Mouse (Mus musculus): Measurements from ENCODE around the gene Slc3a2.
"Not testable (repeated sequence)": the region's sequence is repeated elsewhere in the genome, so short reads cannot be mapped to it uniquely, and the experiment has no call there.

Slc3a2 gene

GRCm38 (mm10) chr19:8722907-8723573 lies at the start of gene Slc3a2:
Slc3a2 (minus strand) TSS chr19:8723369.
- DNase-seq (ENCODE audit: low spot score in 2 of 2) = peak; percentile 97 to 98

GRCm38 (mm10) chr19:8770567-8771270 lies 47.5 kb upstream of the Slc3a2 start, which contains the start of gene Tmem223:
Tmem223 (plus strand) TSS chr19:8770996.
- peak; percentile 79 to 84 for DNase-seq (ENCODE audit: low spot score in 2 of 2)

DNA sequence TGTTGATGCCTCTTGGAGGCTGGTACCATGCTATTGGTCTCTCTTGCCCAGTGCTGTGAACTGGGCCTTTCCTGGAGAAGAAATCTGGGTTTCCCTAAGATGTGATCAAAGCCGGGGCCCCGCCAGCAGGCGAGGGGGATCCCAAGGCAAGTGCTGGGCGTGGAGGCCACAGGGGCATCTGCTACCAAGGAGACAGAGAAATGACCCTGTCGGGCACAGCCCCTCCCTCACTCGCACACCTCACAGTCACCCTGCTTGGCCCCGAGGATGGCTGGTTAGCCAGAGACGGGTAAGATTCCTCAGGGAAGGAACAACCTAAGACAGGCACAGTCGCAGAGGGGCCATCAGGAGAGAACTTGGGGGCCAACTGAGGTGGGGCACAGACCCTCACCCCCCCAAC lies 42.4 kb upstream of the Slc3a2 start:
- DNase-seq (ENCODE audit: low spot score in 2 of 2) = no peak

- DNase-seq (ENCODE audit: low spot score in 2 of 2) = no peak
Observed at GRCm38 (mm10) chr19:8763276-8763675, 40.1 kb upstream of the Slc3a2 start.

DNA sequence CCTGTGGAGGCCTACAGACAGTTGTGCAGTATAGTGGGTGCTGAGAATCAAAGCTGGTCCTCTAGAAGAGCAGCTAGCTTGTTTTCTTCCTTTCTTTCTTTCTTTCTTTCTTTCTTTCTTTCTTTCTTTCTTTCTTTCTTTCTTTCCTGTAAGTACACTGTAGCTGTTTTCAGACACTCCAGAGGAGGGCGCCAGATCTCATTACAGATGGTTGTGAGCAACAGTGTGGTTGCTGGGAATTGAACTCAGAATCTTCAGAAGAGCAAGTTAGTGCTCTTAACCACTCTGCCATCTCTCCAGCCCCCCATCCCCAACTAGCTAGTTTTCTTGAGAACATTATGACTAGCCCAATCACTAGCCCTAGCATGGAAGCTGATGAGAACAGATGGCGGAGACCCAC lies 37.6 kb upstream of the Slc3a2 start:
- no peak for DNase-seq (ENCODE audit: low spot score in 2 of 2)

DNA sequence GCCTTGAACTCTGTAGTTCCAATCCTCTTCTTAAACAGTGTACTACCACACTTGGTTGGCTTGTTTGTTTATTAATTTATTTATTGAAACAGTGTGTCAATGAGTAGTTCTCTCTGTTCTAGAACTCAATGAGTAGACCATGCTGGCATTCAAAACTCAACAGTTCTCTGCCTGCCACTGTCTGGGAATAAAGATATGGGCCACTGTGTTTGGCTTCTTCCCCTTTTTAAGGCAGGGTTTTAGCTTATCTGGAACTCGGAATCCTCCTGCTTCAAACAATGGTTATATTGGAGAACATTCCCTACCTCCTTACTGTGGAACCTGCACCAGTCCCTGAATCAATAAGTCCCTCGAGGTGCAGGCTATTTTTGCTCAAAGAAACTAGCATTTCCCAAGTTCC lies 35.7 kb upstream of the Slc3a2 start:
- DNase-seq (ENCODE audit: low spot score in 2 of 2) = no peak

DNA sequence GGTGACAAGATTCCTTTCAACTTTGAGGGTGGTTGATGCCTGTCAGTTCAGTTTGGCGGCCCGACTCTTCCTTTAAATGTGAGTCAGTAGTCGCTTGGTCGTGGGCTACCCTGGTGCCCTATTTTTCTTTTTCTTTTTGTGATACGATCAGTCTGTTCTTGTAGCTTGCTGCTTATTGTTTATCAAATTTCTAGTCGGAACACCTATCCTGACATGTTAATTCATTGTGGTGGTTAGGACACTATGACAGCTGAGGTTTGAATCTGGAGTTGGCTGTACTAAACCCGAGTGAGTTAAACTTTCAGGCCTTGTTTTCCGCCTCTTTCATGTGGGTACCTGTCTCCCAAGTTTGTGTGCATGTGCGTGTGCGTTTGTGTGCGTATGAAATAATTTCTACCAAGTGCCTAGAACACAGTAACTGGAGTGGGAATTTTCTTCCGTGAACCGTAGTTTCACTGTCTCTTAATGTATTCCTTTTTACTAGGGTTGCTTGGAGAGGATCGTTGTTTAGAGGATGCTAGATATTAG lies 34.4 kb upstream of the Slc3a2 start:
- DNase-seq (ENCODE audit: low spot score in 2 of 2) = no peak

DNA sequence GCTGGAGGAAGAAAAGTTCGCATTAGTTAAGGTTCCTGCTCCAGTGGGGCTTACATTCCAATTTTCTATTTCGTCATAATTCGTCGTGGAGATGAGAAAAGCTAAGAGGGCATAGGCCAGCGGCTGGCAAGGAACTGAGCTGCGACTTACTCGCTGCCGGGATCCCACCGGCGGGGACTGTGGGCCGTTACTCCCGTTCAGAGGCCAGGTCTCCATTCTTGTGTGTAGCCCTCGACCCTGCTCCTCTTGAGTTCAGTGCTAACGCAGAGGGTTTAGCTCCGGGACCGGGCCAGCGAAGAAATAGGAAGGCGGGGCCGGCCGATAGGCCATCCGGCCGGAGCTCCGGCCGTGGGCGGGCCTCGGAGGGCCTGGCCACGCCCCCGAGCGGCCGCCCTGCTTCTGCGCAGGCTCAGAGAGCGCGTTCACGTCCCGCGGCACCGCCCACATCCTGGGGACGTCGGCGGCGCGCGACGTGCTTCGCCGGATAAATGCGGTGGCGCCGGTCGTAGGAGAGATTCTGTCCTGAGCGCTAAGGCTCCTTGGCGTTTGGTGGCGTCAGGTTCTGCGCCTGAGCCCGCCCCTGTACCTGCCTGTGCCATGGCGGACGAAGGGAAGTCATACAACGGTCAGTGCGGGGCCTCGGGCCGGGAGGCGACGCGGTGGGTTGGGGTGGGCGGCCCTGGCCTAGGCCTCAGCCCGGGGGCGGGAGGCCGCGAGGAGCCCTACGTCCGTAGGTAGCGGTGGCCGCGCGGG lies 33.6 kb upstream of the Slc3a2 start, which contains the start of gene Nxf1:
Nxf1 (plus strand) TSS at position 439 of the 753 bp plus-strand sequence.
- DNase-seq (ENCODE audit: low spot score in 2 of 2) = peak; percentile 91 to 92

- DNase-seq (ENCODE audit: low spot score in 2 of 2) = no peak
Observed at GRCm38 (mm10) chr19:8755652-8756051, 32.5 kb upstream of the Slc3a2 start.

- DNase-seq (ENCODE audit: low spot score in 2 of 2) = no peak
Observed at GRCm38 (mm10) chr19:8747368-8747767, 24.2 kb upstream of the Slc3a2 start.

- no peak for DNase-seq (ENCODE audit: low spot score in 2 of 2)
Observed at GRCm38 (mm10) chr19:8745382-8745781, 22.2 kb upstream of the Slc3a2 start.

GRCm38 (mm10) chr19:8742176-8742575 lies 19.0 kb upstream of the Slc3a2 start:
- DNase-seq (ENCODE audit: low spot score in 2 of 2) = no peak

- DNase-seq (ENCODE audit: low spot score in 2 of 2) = peak; percentile 95 to 98
Observed at GRCm38 (mm10) chr19:8741243-8741869, 18.2 kb upstream of the Slc3a2 start, which contains the start of gene Stx5a. Stx5a (plus strand) TSS chr19:8741413.

DNA sequence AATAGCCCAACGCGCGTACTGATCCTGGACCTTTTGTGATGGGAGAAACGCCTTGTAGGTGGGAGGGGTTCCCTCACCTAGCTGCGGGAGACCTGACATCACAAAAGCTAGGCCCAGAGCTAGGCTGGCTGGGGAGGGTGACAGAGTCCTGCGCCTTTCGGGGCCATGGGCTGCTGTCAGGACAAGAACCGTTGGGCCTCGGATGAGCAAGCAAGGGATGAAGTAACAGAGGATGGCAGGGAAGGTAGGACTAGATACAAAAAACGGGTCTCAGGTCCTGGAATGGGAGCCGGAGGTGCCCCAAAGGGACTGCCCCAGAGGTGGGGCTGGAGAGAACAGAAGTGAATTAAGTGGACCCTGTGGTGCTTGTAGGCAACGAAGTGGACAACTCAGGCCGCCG lies 17.4 kb upstream of the Slc3a2 start, which contains the start of gene 1700092M07Rik:
1700092M07Rik (plus strand) TSS at position 116 of the 400 bp plus-strand sequence.
- no peak for DNase-seq (ENCODE audit: low spot score in 2 of 2)

GRCm38 (mm10) chr19:8739646-8740045 lies 16.5 kb upstream of the Slc3a2 start:
- DNase-seq (ENCODE audit: low spot score in 2 of 2) = no peak

DNA sequence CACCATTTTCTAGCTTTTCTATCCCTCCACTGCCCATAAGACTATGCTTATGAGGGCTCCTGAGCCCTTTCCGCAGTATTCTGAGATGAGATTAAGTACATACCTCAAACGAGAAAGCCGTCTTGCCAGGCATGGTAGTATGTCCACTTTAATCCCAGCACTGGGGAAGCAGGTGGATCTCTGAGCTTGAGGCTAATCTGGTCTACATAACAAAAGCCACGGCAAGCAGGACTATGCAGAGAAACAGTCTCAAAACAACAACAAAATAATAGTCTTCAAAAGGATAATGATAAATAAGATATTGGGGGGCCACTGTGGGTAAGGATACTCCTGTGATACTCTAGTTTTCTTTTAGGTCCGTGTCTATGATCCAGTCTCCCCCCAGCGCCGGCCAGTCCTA lies 15.7 kb upstream of the Slc3a2 start:
- no peak for DNase-seq (ENCODE audit: low spot score in 2 of 2)

DNA sequence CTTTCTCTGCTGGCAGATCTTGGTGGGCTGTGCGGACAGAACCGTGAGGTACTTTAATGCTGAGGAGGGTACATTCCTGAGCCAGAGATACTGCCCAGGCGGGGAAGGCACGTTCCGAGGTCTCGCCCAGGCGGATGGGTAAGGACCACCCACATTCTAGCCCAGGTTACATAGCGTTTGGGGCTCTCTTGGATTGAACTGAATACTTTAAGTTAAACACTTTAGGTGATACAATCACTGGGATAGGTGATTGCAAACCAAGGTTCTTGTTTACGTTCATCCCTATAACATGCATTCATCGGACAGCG lies 12.9 kb upstream of the Slc3a2 start:
- no peak for DNase-seq (ENCODE audit: low spot score in 2 of 2)

- peak; percentile 87 to 88 for DNase-seq (ENCODE audit: low spot score in 2 of 2)
Observed at GRCm38 (mm10) chr19:8735389-8736159, 12.4 kb upstream of the Slc3a2 start, which contains the start of gene Wdr74. Wdr74 (plus strand) TSS chr19:8735827.

- DNase-seq (ENCODE audit: low spot score in 2 of 2) = no peak
Observed at GRCm38 (mm10) chr19:8734334-8734733, 11.2 kb upstream of the Slc3a2 start.

- not testable (repeated sequence) for DNase-seq (ENCODE audit: low spot score in 2 of 2)
Observed at GRCm38 (mm10) chr19:8728335-8729099, 5.3 kb upstream of the Slc3a2 start.
